Mouse (Mus musculus) heart, embryonic 13.5 days (tissue): Measurements from ENCODE around the gene Drd4. TPM values are rescaled to one million over a fixed set of nuclear protein-coding genes. Genes with fewer than 3 reads are reported as not detected.

Experiments used
- ATAC-seq: fragments of 200-750 bp; cut with Nextera tagmentation; 2 replicates; pipeline ENCODE4 v1.8.0; 2017; ENCODE audit warnings: moderate TSS enrichment; ENCODE audit not compliant: insufficient number of reproducible peaks, low FRiP score, low TSS enrichment; ENCODE audit errors: extremely low read depth
- H3K27ac ChIP-seq: fragments of 300-500 bp; sonication (generic); replicated peaks from 2 replicates; pipeline ENCODE4 v1.5.1; 2015; ENCODE audit warnings: moderate library complexity, mild to moderate bottlenecking, inconsistent platforms
- H3K27me3 ChIP-seq: fragments of 300-500 bp; sonication (generic); replicated peaks from 2 replicates; pipeline ENCODE4 v1.6.1; 2015; ENCODE audit warnings: mild to moderate bottlenecking, inconsistent platforms
- H3K36me3 ChIP-seq: fragments of 300-500 bp; sonication (generic); 2 replicates; pipeline ENCODE4 v1.6.1; 2015; ENCODE audit warnings: mild to moderate bottlenecking, inconsistent platforms
- H3K4me1 ChIP-seq: fragments of 300-500 bp; sonication (generic); 2 replicates; pipeline ENCODE4 v1.6.1; 2015; ENCODE audit warnings: inconsistent platforms
- H3K4me2 ChIP-seq: fragments of 300-500 bp; sonication (generic); 2 replicates; pipeline ENCODE4 v1.6.1; 2015; ENCODE audit warnings: inconsistent platforms, mild to moderate bottlenecking, moderate library complexity
- H3K4me3 ChIP-seq: fragments of 300-500 bp; sonication (generic); 2 replicates; pipeline ENCODE4 v1.5.1; 2015; ENCODE audit warnings: moderate library complexity, mild to moderate bottlenecking, inconsistent platforms
- H3K9ac ChIP-seq: fragments of 300-500 bp; sonication (generic); 2 replicates; pipeline ENCODE4 v1.6.1; 2015; ENCODE audit warnings: inconsistent platforms, mild to moderate bottlenecking, moderate library complexity
- H3K9me3 ChIP-seq: fragments of 300-500 bp; sonication (generic); 2 replicates; pipeline ENCODE4 v1.6.1; 2016; ENCODE audit warnings: inconsistent platforms
- WGBS: fragments of 180-500 bp; shearing (Covaris S2); methylation state at CpG from one replicate; pipeline ENCODE4 v1.1.7; 2015; ENCODE audit warnings: mixed read lengths; 5-methylcytosine and 5-hydroxymethylcytosine counted together
- polyA plus RNA-seq: library from polyadenylated mRNA; unstranded; fragments of >200 nt; fragmentation: Nextera tagmentation; extraction: Ambion mirVana; gene quantifications from 2 replicates; pipeline ENCODE4 v1.2.1, GENCODE M21; 2015

Gene Drd4
- polyA plus RNA-seq, 1 experiment from 2014 or later, result not detected

DNA sequence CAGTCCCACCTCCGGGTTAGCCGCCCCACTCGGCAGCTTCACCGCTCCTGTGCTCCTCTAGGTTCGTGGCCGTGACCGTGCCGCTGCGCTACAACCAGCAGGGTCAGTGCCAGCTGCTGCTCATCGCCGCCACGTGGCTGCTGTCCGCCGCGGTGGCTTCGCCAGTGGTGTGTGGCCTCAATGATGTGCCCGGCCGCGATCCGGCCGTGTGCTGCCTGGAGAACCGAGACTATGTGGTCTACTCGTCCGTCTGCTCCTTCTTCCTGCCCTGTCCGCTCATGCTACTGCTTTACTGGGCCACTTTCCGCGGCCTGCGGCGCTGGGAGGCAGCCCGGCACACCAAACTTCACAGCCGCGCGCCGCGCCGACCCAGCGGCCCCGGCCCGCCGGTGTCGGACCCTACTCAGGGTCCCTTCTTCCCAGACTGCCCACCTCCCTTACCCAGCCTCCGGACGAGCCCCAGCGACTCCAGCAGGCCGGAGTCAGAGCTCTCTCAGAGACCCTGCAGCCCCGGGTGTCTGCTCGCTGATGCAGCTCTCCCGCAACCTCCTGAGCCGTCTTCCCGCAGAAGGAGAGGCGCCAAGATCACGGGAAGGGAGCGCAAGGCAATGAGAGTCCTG lies 2.2 kb downstream of the Drd4 start:
- Histone ChIP-seq H3K9ac (peak overlapping the region; percentile 74), H3K27me3 (peaks cover 74% of the 10 kb centered on the region), H3K4me2 (peak overlapping the region; percentile 75), H3K4me1 (peaks cover 28% of the 10 kb centered on the region), H3K9me3 (no peaks in the 10 kb centered on the region; the same call in 1 of the 2 replicates), H3K4me3 (peak overlapping the region; percentile 50), H3K27ac (no peak overlapping the region), H3K36me3 (peaks cover 20% of the 10 kb centered on the region)
- under 1% methylated on average over 53 of the region's 53 CpGs for WGBS
- ATAC-seq, result no peak

DNA sequence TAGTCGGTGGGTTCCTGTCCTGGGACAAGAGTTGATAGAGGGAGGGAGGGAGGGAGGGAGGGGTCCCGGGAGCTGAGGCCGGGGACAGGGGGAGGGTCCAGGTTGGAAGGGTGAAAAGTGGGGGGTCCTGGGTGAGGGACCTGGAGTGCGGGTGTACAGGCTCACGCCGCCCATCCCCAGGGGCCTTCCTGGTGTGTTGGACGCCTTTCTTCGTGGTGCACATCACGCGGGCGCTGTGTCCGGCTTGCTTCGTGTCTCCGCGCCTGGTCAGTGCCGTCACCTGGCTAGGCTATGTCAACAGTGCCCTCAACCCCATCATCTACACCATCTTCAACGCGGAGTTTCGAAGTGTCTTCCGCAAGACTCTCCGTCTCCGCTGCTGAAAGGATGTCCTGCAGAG lies 2.7 kb downstream of the Drd4 start:
- no peak for ATAC-seq
- peak overlapping the region; percentile 75 for H3K4me2 ChIP-seq
- H3K27me3 ChIP-seq, result peaks cover 72% of the 10 kb centered on the region
- H3K27ac ChIP-seq, result no peak overlapping the region
- H3K9ac ChIP-seq, result peak overlapping the region; percentile 74
- peak overlapping the region; percentile 50 for H3K4me3 ChIP-seq
- no peaks in the 10 kb centered on the region; the same call in 1 of the 2 replicates for H3K9me3 ChIP-seq
- peaks cover 28% of the 10 kb centered on the region for H3K4me1 ChIP-seq
- peaks cover 25% of the 10 kb centered on the region for H3K36me3 ChIP-seq
- WGBS, result 3% methylated on average over 22 of the region's 22 CpGs

DNA sequence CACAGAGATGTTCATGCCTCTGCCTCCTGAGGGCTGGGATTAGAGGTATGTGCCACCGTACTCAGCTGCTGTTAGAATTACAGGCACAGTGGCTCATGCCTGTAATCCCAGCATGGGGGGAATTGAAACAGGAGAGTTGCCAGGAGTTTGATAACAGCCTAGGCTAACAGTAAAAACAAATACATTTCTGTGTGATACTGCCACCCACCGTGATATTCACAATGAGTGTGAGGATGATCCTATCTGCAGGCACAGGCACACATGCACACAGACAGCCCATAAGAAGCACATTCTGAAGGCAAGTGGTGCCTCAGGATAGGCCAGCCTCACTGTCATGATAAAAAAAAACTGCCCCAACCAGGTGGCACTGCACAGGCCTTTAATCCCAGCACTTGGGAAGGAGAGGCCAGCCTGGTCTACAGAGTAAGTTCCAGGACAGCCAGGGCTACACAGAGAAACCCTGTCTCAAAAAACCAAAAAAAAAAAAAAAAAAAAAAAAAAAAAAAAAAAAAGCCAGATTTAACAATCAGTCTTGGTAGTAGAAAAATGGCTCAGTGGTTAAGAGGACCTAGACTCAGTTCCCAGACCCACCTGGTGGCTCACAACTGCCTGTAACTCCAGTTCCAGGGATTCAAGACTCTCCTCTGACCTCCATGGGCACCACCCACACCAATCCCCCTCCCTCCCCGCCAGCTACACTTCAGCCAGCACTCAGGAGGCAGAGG lies 6.3 kb downstream of the Drd4 start:
- no peaks in the 10 kb centered on the region for H3K9me3 ChIP-seq
- no peak overlapping the region for H3K4me3 ChIP-seq
- ATAC-seq, result no peak
- WGBS, result 75% methylated on average over 3 of the region's 3 CpGs
- H3K27me3 ChIP-seq, result peaks cover 35% of the 10 kb centered on the region
- no peak overlapping the region for H3K9ac ChIP-seq
- no peak overlapping the region for H3K4me2 ChIP-seq
- peaks cover 61% of the 10 kb centered on the region for H3K36me3 ChIP-seq
- no peak overlapping the region for H3K27ac ChIP-seq
- H3K4me1 ChIP-seq, result peaks cover 17% of the 10 kb centered on the region

DNA sequence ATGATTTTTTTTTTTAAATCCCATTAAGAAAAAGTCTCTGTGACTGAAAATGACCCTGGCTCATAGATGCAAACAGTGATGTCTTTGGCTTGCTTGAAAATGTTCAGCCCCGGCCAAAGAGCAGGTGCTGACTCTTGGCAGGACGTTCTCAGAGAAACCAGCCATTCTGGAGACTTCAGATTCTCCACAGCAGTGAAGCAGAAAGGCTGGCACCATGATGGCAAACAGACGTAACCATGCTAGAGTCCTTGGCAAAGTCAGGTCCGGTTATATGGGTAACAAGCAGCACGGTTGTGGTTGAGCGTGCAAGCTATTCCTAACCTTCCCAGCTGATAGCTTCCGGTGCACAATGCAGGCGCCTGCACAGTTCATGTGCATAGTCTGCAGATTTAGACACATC lies 7.4 kb downstream of the Drd4 start:
- H3K36me3 ChIP-seq, result peaks cover 72% of the 10 kb centered on the region
- no peaks in the 10 kb centered on the region for H3K9me3 ChIP-seq
- peaks cover 25% of the 10 kb centered on the region for H3K27me3 ChIP-seq
- no peak for ATAC-seq
- 88% methylated on average over 8 of the region's 8 CpGs for WGBS
- no peak overlapping the region for H3K9ac ChIP-seq
- no peak overlapping the region for H3K4me2 ChIP-seq
- H3K4me1 ChIP-seq, result peaks cover 8% of the 10 kb centered on the region
- H3K4me3 ChIP-seq, result no peak overlapping the region
- no peak overlapping the region for H3K27ac ChIP-seq

DNA sequence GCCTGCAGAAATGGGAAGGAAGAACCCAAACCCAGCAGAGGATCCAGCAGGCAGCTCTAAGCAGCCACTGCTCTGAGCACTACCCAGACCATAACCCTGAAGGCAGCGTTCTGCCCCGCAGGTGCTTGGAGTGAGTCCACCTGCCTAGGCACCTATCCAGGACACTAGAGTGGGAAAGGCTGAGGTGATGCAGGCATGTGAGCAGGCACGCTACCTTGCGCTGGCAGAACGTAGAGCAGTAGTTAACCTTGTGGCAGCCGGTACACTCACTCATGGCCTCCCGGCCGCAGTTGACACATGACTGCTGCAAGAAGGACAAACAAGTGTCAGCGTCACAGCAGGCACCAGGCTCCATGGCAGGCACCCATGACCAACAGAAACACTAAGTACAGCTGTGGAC lies 9.6 kb downstream of the Drd4 start:
- no peak overlapping the region for H3K27ac ChIP-seq
- no peak for ATAC-seq
- no peaks in the 10 kb centered on the region for H3K9me3 ChIP-seq
- H3K4me2 ChIP-seq, result no peak overlapping the region
- H3K27me3 ChIP-seq, result peaks cover 2% of the 10 kb centered on the region; the same call in 1 of the 2 replicates
- no peak overlapping the region for H3K9ac ChIP-seq
- 88% methylated on average over 9 of the region's 9 CpGs for WGBS
- H3K4me1 ChIP-seq, result no peaks in the 10 kb centered on the region
- no peak overlapping the region for H3K4me3 ChIP-seq
- H3K36me3 ChIP-seq, result peaks cover 94% of the 10 kb centered on the region

DNA sequence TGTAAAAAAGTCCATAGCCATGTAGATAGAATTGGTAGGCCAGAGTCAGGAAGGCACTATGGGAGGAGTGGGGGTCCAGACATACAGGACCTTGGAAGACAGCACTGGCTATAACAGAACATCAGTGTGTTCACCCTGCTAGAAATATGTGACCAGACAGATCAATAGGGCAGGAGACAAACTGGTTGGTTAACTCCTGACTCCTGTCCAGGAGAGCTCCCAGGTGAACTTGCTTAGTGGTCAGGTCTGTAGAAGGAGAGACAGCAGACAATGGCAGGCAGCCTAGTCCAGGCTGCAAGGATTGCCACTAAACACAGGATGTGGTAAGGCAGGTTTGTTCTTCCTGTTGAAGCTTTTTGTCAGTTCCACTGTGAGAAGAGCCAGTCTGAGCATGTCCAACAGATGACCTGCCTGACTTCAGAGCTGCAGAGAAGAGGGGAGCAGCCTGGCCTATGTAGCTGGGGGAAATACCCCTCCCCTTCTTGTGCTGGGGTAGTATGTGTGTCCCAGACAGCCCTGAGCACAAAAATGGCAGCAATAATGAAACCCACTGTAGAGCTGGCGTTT lies 11.0 kb downstream of the Drd4 start:
- H3K27me3 ChIP-seq, result no peaks in the 10 kb centered on the region
- no peaks in the 10 kb centered on the region for H3K9me3 ChIP-seq
- H3K27ac ChIP-seq, result no peak overlapping the region
- no peaks in the 10 kb centered on the region for H3K4me1 ChIP-seq
- H3K36me3 ChIP-seq, result peaks cover 96% of the 10 kb centered on the region
- H3K9ac ChIP-seq, result no peak overlapping the region
- H3K4me2 ChIP-seq, result no peak overlapping the region
- 91% methylated on average over 1 of the region's 1 CpGs for WGBS
- no peak for ATAC-seq
- H3K4me3 ChIP-seq, result no peak overlapping the region

DNA sequence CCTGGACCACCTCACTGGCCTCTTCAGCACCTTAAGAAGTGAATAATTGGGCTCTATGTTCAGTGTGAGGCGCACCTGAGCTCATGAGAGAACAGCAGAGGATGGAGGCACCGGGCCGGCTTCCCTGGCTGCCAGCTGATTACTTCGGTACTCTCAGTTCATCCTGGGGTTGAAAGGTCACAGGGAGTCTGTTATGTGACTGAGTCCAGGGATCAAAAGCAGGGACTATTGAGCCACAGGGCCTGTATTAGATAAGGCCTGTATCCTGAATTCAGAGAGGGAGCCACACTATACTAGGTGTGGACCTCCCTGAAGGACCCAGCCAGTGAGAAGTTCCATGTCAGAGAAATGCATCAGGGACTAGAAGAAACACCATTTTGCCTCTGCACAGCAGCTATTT lies 12.7 kb downstream of the Drd4 start:
- H3K36me3 ChIP-seq, result peaks cover 99% of the 10 kb centered on the region
- H3K27me3 ChIP-seq, result no peaks in the 10 kb centered on the region
- no peak overlapping the region for H3K4me3 ChIP-seq
- H3K27ac ChIP-seq, result no peak overlapping the region
- H3K4me1 ChIP-seq, result 0 out of 2 replicates have a peak, but pooled peaks cover 3% of the 10 kb centered on the region
- H3K4me2 ChIP-seq, result no peak overlapping the region
- H3K9ac ChIP-seq, result no peak overlapping the region
- no peak for ATAC-seq
- no peaks in the 10 kb centered on the region for H3K9me3 ChIP-seq
- 89% methylated on average over 4 of the region's 4 CpGs for WGBS

DNA sequence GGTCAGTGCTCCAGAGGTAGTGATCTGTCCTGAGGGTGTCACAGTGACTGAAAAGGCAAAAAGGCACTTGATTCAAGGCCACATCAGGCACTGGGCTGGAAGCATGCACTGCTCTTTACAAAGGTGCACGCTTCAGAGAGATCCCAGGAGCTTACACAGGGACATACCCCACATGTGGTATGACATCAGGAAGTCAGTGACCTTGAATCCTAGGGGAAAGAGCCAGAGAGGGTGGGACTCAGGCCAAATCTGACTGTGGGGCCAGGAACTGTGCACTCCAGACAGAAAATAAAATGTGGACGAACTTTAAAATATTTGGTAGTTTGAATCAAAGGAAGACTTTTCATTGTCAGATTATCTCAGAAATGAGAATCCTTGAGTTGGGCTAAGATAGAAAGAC lies 22.6 kb downstream of the Drd4 start:
- ATAC-seq, result no peak
- Histone ChIP-seq H3K4me3 (no peak overlapping the region), H3K9ac (0 out of 2 replicates have a peak overlapping the region, but pooled peaks have one; percentile 28), H3K27me3 (no peaks in the 10 kb centered on the region), H3K9me3 (no peaks in the 10 kb centered on the region), H3K27ac (no peak overlapping the region), H3K4me2 (no peak overlapping the region), H3K36me3 (peaks cover 99% of the 10 kb centered on the region), H3K4me1 (0 out of 2 replicates have a peak, but pooled peaks cover 4% of the 10 kb centered on the region)
- 79% methylated on average over 2 of the region's 2 CpGs for WGBS

DNA sequence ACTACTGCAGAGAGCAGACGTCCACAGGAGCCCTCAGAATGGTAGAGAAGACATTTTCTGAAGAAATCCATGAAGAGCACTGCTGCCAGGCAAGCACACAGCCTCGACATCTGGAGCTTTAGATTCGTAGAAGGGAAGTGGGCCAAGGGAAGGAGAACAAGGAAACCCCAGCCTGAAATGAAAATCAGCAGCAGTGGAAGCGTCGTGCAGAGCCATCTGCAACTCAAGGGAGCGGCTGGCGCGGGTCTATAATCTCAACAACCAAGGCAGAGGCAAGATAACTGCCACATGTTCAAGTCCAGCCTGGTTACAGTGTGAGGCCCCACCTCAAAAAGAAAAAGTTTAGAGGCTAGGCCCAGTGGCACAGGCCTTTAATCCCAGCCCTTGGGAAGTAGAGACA lies 23.3 kb downstream of the Drd4 start:
- Histone ChIP-seq H3K9ac (no peak overlapping the region), H3K36me3 (peaks cover 99% of the 10 kb centered on the region), H3K4me3 (no peak overlapping the region), H3K27me3 (no peaks in the 10 kb centered on the region), H3K9me3 (no peaks in the 10 kb centered on the region), H3K27ac (no peak overlapping the region), H3K4me2 (no peak overlapping the region), H3K4me1 (0 out of 2 replicates have a peak, but pooled peaks cover 5% of the 10 kb centered on the region)
- 79% methylated on average over 8 of the region's 8 CpGs for whole genome bisulfite sequencing
- no peak for ATAC-seq

DNA sequence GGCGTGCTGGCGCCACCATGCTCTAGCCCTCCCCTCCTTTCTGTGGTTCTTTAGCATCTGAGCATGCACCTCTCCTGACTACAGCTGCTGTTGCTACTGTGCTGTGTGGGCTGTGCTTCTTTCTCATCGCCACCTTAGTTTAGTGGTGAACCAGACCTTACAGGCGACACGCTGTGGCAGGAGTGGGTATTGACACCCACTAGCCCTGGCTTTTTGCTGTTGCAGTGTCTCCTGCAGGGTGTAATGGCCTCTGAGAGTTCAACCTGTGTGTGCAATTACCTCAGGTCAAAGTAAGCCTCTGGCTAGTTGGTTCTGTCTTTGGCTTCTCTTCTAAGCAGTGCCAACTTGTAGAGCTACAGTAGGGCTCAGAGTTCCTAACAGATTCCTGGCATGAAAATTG lies 24.2 kb downstream of the Drd4 start:
- Histone ChIP-seq H3K4me2 (no peak overlapping the region), H3K27ac (no peak overlapping the region), H3K4me3 (no peak overlapping the region), H3K36me3 (peaks cover 99% of the 10 kb centered on the region), H3K27me3 (no peaks in the 10 kb centered on the region), H3K9ac (no peak overlapping the region), H3K4me1 (0 out of 2 replicates have a peak, but pooled peaks cover 5% of the 10 kb centered on the region), H3K9me3 (no peaks in the 10 kb centered on the region)
- WGBS, result 75% methylated on average over 5 of the region's 5 CpGs
- no peak for ATAC-seq

DNA sequence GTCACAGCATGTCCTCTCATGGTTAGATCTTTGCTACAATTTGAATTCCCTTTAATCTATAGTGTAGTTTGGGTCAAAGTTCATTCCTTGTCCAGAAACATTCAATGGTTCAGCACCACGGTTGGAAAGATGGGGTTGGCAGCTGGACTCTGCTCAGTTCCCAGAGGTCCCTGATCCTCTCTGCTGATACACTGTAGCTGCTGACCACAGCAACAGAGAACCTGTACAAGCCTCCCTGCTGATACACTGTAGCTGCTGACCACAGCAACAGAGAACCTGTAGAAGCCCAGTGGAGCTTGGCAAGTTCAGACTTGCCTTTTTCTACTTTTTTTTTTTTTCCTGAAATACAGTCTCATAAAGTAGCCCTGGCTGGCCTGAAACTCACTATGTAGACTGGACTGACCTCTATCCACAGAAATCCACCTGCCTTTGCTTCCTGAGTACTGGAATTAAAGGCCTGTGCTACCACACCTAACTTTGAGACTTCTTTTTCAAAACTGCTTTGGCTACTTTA lies 25.9 kb downstream of the Drd4 start:
- Histone ChIP-seq H3K27me3 (no peaks in the 10 kb centered on the region), H3K27ac (no peak overlapping the region), H3K4me1 (0 out of 2 replicates have a peak, but pooled peaks cover 5% of the 10 kb centered on the region), H3K4me3 (no peak overlapping the region), H3K9me3 (no peaks in the 10 kb centered on the region), H3K4me2 (no peak overlapping the region), H3K9ac (no peak overlapping the region), H3K36me3 (peaks cover 99% of the 10 kb centered on the region)
- 72% methylated on average over 1 of the region's 1 CpGs for WGBS
- ATAC-seq, result no peak
